Mouse (Mus musculus) lung, embryonic 16.5 days (tissue): ENCODE results near the gene Gm8871. TPM values are rescaled to one million over a fixed set of nuclear protein-coding genes. Genes with fewer than 3 reads are reported as not detected.
"Not testable (repeated sequence)": the region's sequence is repeated elsewhere in the genome, so short reads cannot be mapped to it uniquely, and the experiment has no call there.

ENCODE experiments used
- ATAC-seq: fragments of 200-750 bp; cut with Nextera tagmentation; 2 replicates; pipeline ENCODE4 v1.8.0; 2017; ENCODE audit warnings: low read depth, mild to moderate bottlenecking, moderate library complexity
- H3K27ac ChIP-seq: fragments of 300-500 bp; sonication (generic); 2 replicates; pipeline ENCODE4 v1.5.1; 2014; ENCODE audit warnings: mild to moderate bottlenecking, control low read depth, low read length
- H3K27me3 ChIP-seq: fragments of 300-500 bp; sonication (generic); 2 replicates; pipeline ENCODE4 v1.6.1; 2014; ENCODE audit warnings: low read depth, low read length, mixed read lengths; ENCODE audit not compliant: control insufficient read depth, insufficient read depth
- H3K36me3 ChIP-seq: fragments of 300-500 bp; sonication (generic); 2 replicates; pipeline ENCODE4 v1.6.1; 2014; ENCODE audit warnings: low read length; ENCODE audit not compliant: control insufficient read depth, insufficient read depth
- H3K4me1 ChIP-seq: fragments of 300-500 bp; sonication (generic); replicated peaks from 2 replicates; pipeline ENCODE4 v1.6.1; 2014; ENCODE audit warnings: low read length, mixed read lengths; ENCODE audit not compliant: control insufficient read depth, insufficient read depth
- H3K4me2 ChIP-seq: fragments of 300-500 bp; sonication (generic); 2 replicates; pipeline ENCODE4 v1.6.1; 2014; ENCODE audit warnings: low read depth, low read length, control low read depth
- H3K4me3 ChIP-seq: fragments of 300-500 bp; sonication (generic); 2 replicates; pipeline ENCODE4 v1.5.1; 2014; ENCODE audit warnings: mild to moderate bottlenecking, low read length, control low read depth
- H3K9ac ChIP-seq: fragments of 300-500 bp; sonication (generic); 2 replicates; pipeline ENCODE4 v1.6.1; 2014; ENCODE audit warnings: low read length, control low read depth
- H3K9me3 ChIP-seq: fragments of 300-500 bp; sonication (generic); 2 replicates; pipeline ENCODE4 v1.6.1; 2016; ENCODE audit warnings: low read length; ENCODE audit not compliant: control insufficient read depth
- WGBS: fragments of 180-500 bp; shearing (Covaris S2); extraction: QIAGEN DNeasy Blood & Tissue Kit; methylation state at CpG from one replicate; pipeline ENCODE4 v1.1.7; 2014; 5-methylcytosine and 5-hydroxymethylcytosine counted together
- polyA plus RNA-seq: library from polyadenylated mRNA; unstranded; fragments of >200 nt; fragmentation: Nextera tagmentation; extraction: Ambion mirVana; gene quantifications from 2 replicates; pipeline ENCODE4 v1.2.1, GENCODE M21; 2015

Gm8871 gene
- polyA plus RNA-seq = not detected in 2 replicates

- not testable (repeated sequence) for H3K36me3 ChIP-seq, ATAC-seq, H3K9ac ChIP-seq, H3K27me3 ChIP-seq, H3K9me3 ChIP-seq, H3K27ac ChIP-seq, H3K4me1 ChIP-seq, H3K4me3 ChIP-seq, H3K4me2 ChIP-seq
- WGBS = 45% methylated on average over 2 of the region's 3 CpGs
Measured at GRCm38 (mm10) chr5:10947505-10947904, at the start of gene Gm8871, which contains the start of gene Gm8857. Gene Gm8871 (plus strand): TSS chr5:10947805. Gene Gm8857 (plus strand): TSS chr5:10947807.

- not testable (repeated sequence) for H3K27me3 ChIP-seq, ATAC-seq, H3K4me1 ChIP-seq, H3K4me2 ChIP-seq, H3K9ac ChIP-seq, H3K36me3 ChIP-seq, H3K4me3 ChIP-seq, H3K27ac ChIP-seq, H3K9me3 ChIP-seq
- WGBS = 83% methylated on average over 2 of the region's 2 CpGs
Measured at GRCm38 (mm10) chr5:10953512-10953911, 5.9 kb downstream of the Gm8871 start.

GRCm38 (mm10) chr5:10958057-10958456, 10.5 kb downstream of the Gm8871 start:
- not testable (repeated sequence) for ATAC-seq, H3K27me3 ChIP-seq, H3K9me3 ChIP-seq, H3K36me3 ChIP-seq, H3K9ac ChIP-seq, H3K27ac ChIP-seq, H3K4me3 ChIP-seq, H3K4me2 ChIP-seq, H3K4me1 ChIP-seq
- 82% methylated on average over 4 of the region's 8 CpGs for WGBS

Other genes starting within 250 kb of the Gm8871 start
- gene Gm8857, start within 50 bp of the Gm8871 start, polyA plus RNA-seq = not detected in 2 replicates
- not detected in 2 replicates for gene Gm8879, start 179.8 kb downstream of the Gm8871 start, polyA plus RNA-seq
- gene Gm5861, start 235.3 kb downstream of the Gm8871 start, polyA plus RNA-seq = not detected in 2 replicates